Mouse (Mus musculus) neural tube, embryonic 11.5 days (tissue): ENCODE results near the gene Uggt1. TPM values are rescaled to one million over a fixed set of nuclear protein-coding genes. Genes with fewer than 3 reads are reported as not detected.
A peak's percentile ranks its signal among the peaks of the same experiment; 100 is the strongest.

Experiments
- ATAC-seq: fragments of 200-750 bp; cut with Nextera tagmentation; 2 replicates; pipeline ENCODE4 v1.8.0; 2017; ENCODE audit warnings: moderate number of reproducible peaks, mild to moderate bottlenecking, moderate TSS enrichment, moderate library complexity; ENCODE audit not compliant: insufficient read depth, low FRiP score, low TSS enrichment
- DNase-seq: peaks from one replicate; pipeline ENCODE4 v3.0.0-alpha.2; 2015; ENCODE audit warnings: low spot score
- H3K27ac ChIP-seq: fragments of 300-500 bp; sonication (generic); 2 replicates; pipeline ENCODE4 v1.5.1; 2014; ENCODE audit warnings: low read depth, mild to moderate bottlenecking, low read length
- H3K27me3 ChIP-seq: fragments of 300-500 bp; sonication (generic); 2 replicates; pipeline ENCODE4 v1.6.1; 2014; ENCODE audit warnings: mild to moderate bottlenecking, low read length, mixed read lengths; ENCODE audit not compliant: control insufficient read depth, insufficient read depth
- H3K36me3 ChIP-seq: fragments of 300-500 bp; sonication (generic); 2 replicates; pipeline ENCODE4 v1.6.1; 2014; ENCODE audit warnings: mild to moderate bottlenecking, low read length, moderate library complexity, mixed read lengths; ENCODE audit not compliant: control insufficient read depth, insufficient read depth
- H3K4me1 ChIP-seq: fragments of 300-500 bp; sonication (generic); 2 replicates; pipeline ENCODE4 v1.6.1; 2014; ENCODE audit warnings: low read length, mixed read lengths; ENCODE audit not compliant: control insufficient read depth, insufficient read depth
- H3K4me2 ChIP-seq: fragments of 300-500 bp; sonication (generic); 2 replicates; pipeline ENCODE4 v1.6.1; 2014; ENCODE audit warnings: low read depth, mild to moderate bottlenecking, moderate library complexity
- H3K4me3 ChIP-seq: fragments of 300-500 bp; sonication (generic); 2 replicates; pipeline ENCODE4 v1.5.1; 2014; ENCODE audit warnings: low read depth, low read length
- H3K9ac ChIP-seq: fragments of 300-500 bp; sonication (generic); 2 replicates; pipeline ENCODE4 v1.6.1; 2014; ENCODE audit warnings: mild to moderate bottlenecking, low read length
- H3K9me3 ChIP-seq: fragments of 300-500 bp; sonication (generic); 2 replicates; pipeline ENCODE4 v1.6.1; 2016; ENCODE audit warnings: low read length; ENCODE audit not compliant: control insufficient read depth
- WGBS: fragments of 180-500 bp; shearing (Covaris S2); extraction: QIAGEN DNeasy Blood & Tissue Kit; methylation state at CpG from one replicate; pipeline ENCODE4 v1.1.7; 2014; 5-methylcytosine and 5-hydroxymethylcytosine counted together
- polyA plus RNA-seq: library from polyadenylated mRNA; unstranded; fragments of >200 nt; fragmentation: Nextera tagmentation; extraction: Ambion mirVana; gene quantifications from 2 replicates; pipeline ENCODE4 v1.2.1, GENCODE M21; 2014

Uggt1 gene
- 70.5 and 82.3 TPM in 2 replicates for polyA plus RNA-seq

DNA sequence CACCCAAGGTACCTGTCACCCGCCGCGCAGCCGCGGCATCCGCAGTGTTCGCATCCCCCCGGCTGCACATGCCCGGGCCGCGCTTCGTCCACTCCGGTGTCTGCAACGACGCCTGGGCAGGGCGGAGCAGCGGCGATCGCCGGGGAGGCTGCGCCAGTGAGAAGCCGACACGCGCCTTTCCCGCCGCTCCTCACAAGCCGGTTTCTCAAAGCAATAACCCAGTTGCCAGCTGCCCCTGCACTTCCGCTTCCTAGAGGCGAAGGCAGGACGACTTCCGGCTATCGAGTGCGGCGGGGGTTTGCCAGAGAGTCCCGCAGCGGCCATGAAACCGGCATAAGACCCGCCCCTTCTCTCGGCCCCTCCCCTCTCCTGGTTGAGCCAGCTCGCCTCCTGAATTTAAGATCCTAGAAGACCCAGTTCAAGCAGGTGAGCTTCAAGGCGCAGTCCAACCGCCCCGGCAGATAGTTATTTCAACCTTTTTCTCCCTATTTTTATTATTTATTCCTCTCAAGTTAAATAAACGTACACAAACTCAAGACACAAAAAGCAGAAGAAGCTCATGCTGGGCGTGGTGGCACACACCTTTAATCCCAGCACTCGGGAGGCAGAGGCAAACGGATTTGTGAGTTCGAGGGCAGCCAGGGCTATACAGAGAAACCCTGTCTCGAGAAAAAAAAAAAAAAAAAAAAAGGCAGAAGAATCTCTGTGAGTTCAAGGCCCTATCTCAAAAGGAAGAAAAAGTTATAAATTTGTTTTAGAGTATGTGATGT lies at the start of gene Uggt1:
Gene Uggt1, minus strand, starts transcription at position 663 of the 770 bp plus-strand sequence.
- H3K4me1 ChIP-seq = peaks cover 9% of the 10 kb centered on the region
- H3K9me3 ChIP-seq = no peaks in the 10 kb centered on the region
- no peaks in the 10 kb centered on the region for H3K27me3 ChIP-seq
- peak within 1 kb of the TSS; percentile 76 for H3K27ac ChIP-seq
- ATAC-seq (peak; percentile 94), DNase-seq (peak; percentile 94)
- no peaks in the 10 kb centered on the region for H3K36me3 ChIP-seq
- peak within 1 kb of the TSS; percentile 93 for H3K4me3 ChIP-seq
- H3K9ac ChIP-seq = peak within 1 kb of the TSS; percentile 86
- H3K4me2 ChIP-seq = peak within 1 kb of the TSS; percentile 81
- 4% methylated on average over 49 of the region's 49 CpGs for WGBS

DNA sequence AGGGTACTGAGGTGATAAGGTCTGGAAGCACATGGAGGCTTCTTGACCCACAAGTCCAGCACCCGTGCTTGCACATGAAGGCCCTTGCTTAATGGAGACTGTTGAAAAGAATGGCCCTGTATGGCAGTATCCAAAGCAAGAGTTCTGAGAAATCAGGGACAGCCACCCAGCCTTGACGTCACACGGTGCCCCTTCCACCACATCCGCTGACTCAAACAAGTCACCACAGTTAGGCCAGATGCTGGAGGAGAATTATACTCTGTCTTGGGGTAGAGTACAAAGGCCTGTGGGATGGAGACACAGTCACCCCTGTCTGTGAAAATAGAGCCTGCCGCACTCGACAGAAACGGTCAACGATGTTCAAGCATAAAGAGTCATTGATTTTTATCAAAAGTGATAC lies 49.0 kb upstream of the Uggt1 start:
- ATAC-seq (no peak), DNase-seq (no peak)
- no peak overlapping the region for H3K9ac ChIP-seq
- no peaks in the 10 kb centered on the region for H3K27me3 ChIP-seq
- no peaks in the 10 kb centered on the region for H3K4me1 ChIP-seq
- H3K27ac ChIP-seq = no peak overlapping the region
- no peak overlapping the region for H3K4me3 ChIP-seq
- no peaks in the 10 kb centered on the region for H3K36me3 ChIP-seq
- 95% methylated on average over 8 of the region's 8 CpGs for WGBS
- no peaks in the 10 kb centered on the region for H3K9me3 ChIP-seq
- H3K4me2 ChIP-seq = no peak overlapping the region

DNA sequence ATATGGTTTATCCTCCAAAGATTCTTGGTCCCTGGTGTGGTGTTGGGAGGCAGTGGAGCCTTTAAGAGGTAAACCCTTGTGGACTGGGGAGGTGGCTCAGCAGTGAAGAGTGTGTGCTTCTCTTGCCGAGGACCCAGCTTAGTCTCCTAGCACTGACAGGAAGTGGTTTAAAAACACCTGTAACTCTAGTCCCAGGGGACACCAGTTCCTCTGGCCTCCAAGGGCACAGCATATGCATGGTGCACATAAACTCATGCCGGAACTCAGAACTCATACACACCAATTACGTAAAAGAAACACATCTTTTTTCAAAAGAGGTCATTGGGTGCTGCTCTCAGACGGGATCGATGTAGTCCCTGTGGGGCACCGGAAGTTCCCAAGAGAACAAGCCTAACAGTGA lies 37.3 kb upstream of the Uggt1 start:
- 89% methylated on average over 6 of the region's 6 CpGs for WGBS
- no peaks in the 10 kb centered on the region for H3K27me3 ChIP-seq
- no peak overlapping the region for H3K9ac ChIP-seq
- no peak overlapping the region for H3K4me3 ChIP-seq
- DNase-seq = no peak
- ATAC-seq = no peak
- no peaks in the 10 kb centered on the region for H3K4me1 ChIP-seq
- H3K9me3 ChIP-seq = no peaks in the 10 kb centered on the region
- H3K36me3 ChIP-seq = no peaks in the 10 kb centered on the region
- no peak overlapping the region for H3K4me2 ChIP-seq
- no peak overlapping the region for H3K27ac ChIP-seq

DNA sequence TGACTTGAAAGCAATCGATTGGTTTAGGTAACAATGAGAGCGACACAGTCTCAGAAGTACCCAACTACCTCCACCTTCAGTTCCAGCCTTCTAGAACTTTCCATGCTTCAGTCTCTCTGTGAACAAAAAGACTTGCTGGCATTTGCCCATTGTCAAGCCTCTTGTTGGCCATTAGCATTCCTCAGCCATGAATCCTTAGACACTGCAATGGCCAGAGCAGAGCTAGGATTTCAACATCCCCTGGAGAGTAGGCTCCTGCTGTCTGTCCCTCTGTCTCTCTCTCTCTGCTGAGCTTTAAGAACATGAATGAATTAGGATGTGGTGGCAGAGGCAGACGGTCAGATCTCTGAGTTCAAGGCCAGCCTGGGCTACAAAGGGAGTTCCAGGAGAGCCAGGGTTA lies 36.4 kb upstream of the Uggt1 start:
- DNase-seq (no peak), ATAC-seq (no peak)
- H3K9ac ChIP-seq = no peak overlapping the region

DNA sequence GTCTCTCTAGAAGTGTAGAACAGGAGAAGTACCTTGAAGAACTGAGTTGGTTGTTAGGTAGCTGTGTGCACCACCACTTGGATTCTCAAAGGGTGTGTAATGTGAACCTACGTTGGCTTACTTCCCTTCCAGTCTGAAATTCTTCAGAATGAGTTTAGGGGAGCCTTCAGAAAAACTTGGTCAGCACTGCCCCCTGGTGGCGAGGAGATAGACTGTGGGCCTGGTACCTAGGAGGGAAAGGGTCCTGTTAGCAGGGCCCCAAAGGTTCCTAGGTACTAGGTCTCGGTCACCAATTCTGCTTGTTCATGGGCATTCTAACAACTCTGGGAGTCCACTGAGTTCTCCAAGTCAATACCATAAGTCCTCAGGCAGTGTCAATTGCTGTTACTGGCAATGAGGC lies 34.7 kb upstream of the Uggt1 start:
- H3K27me3 ChIP-seq = no peaks in the 10 kb centered on the region
- no peak for ATAC-seq
- 22% methylated on average over 3 of the region's 3 CpGs for WGBS
- DNase-seq = peak; percentile 79
- no peak overlapping the region for H3K4me2 ChIP-seq
- no peaks in the 10 kb centered on the region for H3K36me3 ChIP-seq
- H3K4me3 ChIP-seq = no peak overlapping the region
- no peaks in the 10 kb centered on the region for H3K9me3 ChIP-seq
- H3K4me1 ChIP-seq = no peaks in the 10 kb centered on the region
- no peak overlapping the region for H3K9ac ChIP-seq
- H3K27ac ChIP-seq = no peak overlapping the region

More for the DNA sequence above, 36.4 kb upstream of the Uggt1 start:
- H3K27ac ChIP-seq = no peak overlapping the region
- H3K36me3 ChIP-seq = no peaks in the 10 kb centered on the region
- no peaks in the 10 kb centered on the region for H3K9me3 ChIP-seq
- 83% methylated on average over 3 of the region's 3 CpGs for WGBS
- no peak overlapping the region for H3K4me2 ChIP-seq
- no peaks in the 10 kb centered on the region for H3K27me3 ChIP-seq
- H3K4me3 ChIP-seq = no peak overlapping the region
- H3K4me1 ChIP-seq = no peaks in the 10 kb centered on the region

DNA sequence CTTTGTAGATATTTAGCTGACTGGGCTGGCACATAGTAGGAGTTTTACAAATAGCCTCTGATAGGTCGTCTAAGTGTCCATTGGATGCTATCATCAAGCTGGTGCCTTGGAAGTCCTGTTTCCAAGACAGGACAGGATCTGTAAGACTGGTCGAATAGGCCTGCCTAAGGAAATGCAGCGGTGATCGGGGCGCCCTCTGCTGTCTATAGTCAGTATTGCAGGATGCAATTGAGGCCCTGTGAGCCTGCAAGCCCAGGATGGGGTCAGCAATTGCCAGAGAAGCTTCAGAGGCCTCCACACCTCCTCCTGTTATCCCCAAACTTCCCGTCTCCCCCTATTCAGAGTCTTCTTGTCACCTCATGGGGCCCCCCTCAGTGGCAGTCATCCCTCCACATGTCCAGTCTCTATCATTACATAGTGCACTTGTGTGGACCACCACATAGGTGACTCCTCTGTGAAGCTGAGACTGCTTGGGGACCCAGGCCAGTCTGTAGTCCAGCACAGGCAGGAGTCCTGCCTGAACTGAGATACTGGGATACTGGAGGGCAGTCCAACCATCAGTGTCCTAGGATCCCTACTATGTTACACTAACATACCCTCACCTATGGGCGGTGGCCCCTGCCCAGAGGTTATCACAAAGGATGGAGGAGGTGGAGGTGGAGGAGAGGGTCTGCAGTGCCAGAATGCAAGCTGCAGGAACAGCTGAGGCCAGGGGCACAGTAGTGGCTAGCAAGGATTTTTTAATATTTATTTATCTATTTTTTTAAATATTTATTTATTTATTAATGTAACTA lies 32.9 kb upstream of the Uggt1 start:
- H3K9ac ChIP-seq = no peak overlapping the region
- H3K27ac ChIP-seq = no peak overlapping the region
- no peak for ATAC-seq
- WGBS = 18% methylated on average over 7 of the region's 7 CpGs
- H3K4me2 ChIP-seq = no peak overlapping the region
- H3K36me3 ChIP-seq = no peaks in the 10 kb centered on the region
- peak; percentile 73 for DNase-seq
- no peak overlapping the region for H3K4me3 ChIP-seq
- H3K4me1 ChIP-seq = no peaks in the 10 kb centered on the region
- no peaks in the 10 kb centered on the region for H3K9me3 ChIP-seq
- H3K27me3 ChIP-seq = no peaks in the 10 kb centered on the region

DNA sequence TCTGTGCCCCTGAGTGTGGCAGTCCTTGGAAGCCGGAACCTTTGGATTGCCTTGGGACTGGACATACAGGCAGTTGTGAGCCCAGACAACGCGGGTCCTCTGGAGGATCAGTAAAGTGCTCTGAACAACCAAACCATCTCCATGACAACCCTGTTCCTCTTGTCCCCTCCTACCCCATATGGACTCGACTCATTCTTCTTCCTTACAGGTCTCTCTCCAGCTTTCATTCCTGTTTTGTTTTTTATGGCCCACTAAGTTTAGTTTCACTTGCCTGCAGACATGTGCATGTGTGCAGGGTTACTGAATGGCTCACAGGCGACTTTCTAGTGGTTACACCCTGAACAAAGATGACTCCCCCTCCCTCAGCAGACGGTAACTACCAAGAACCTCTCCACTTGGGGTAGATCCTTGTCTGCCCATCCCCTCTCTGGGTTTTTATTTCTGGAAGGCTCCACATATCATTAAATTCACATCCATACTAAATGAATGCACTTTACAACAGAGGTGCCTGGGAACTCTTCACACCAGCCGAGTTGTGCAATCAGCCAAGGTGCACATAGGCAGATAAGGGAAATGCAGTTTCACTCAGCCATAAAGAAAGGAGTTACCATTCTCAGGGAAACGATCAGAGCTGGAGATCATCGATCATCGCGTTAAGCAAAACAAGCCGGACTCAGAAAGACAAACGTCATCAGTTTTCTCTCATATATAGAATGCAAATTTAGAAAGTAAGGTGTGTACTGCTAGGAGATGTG lies 31.3 kb upstream of the Uggt1 start:
- Histone ChIP-seq H3K4me3 (no peak overlapping the region), H3K9ac (no peak overlapping the region), H3K36me3 (no peaks in the 10 kb centered on the region), H3K4me1 (no peaks in the 10 kb centered on the region), H3K27me3 (no peaks in the 10 kb centered on the region), H3K9me3 (no peaks in the 10 kb centered on the region), H3K27ac (no peak overlapping the region), H3K4me2 (no peak overlapping the region)
- DNase-seq = no peak
- WGBS = 72% methylated on average over 13 of the region's 13 CpGs
- no peak for ATAC-seq

DNA sequence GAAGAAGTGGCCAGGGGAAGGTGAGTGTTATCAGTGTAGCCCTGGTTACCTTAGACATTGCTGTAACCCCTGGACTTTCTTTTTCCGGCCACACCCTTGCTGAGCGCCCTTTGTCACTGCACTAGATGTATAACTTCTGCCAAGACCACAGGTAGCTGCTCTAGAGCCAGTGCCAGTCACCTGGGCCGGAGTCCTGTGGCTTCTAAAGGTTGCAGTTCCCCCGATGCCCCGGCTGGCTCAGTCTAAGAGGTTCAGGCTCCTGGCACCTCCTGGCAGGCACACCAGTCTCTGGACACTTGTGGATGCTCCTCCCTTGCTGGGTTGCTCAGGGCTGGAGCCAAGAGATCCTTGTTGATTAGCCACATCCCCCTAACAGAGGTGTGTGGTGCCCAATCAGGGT lies 29.9 kb upstream of the Uggt1 start, which contains the start of gene Neurl3:
Gene Neurl3, minus strand, starts transcription at position 225 of the 400 bp plus-strand sequence.
- Histone ChIP-seq H3K9ac (no peak within 1 kb of the TSS), H3K4me2 (no peak within 1 kb of the TSS), H3K4me3 (no peak within 1 kb of the TSS), H3K36me3 (no peaks in the 10 kb centered on the region), H3K27me3 (peaks cover under 1% of the 10 kb centered on the region; the same call in 1 of the 2 replicates), H3K9me3 (no peaks in the 10 kb centered on the region), H3K4me1 (no peaks in the 10 kb centered on the region), H3K27ac (no peak within 1 kb of the TSS)
- DNase-seq = no peak
- WGBS = 92% methylated on average over 5 of the region's 5 CpGs
- no peak for ATAC-seq
